Mouse (Mus musculus): Measurements from ENCODE around the gene Il20rb. TPM values are rescaled to one million over a fixed set of nuclear protein-coding genes. Genes with fewer than 3 reads are reported as not detected.

Gene Il20rb
- total RNA-seq, 2 experiments from 2014 or later, result 0.77 to 1.5 TPM

- DNase-seq (ENCODE audit: extremely low spot score in 1 of 2, low spot score in 2 of 2), result no peak
- intact Hi-C loops (cut with DNase I), result no loop called here
These were observed 13.2 kb downstream of the Il20rb start for GRCm38 (mm10) chr9:100473361-100473760.

GRCm38 (mm10) chr9:100472931-100473330 lies 13.7 kb downstream of the Il20rb start:
- intact Hi-C loops (cut with DNase I), result no loop called here
- no peak for DNase-seq (ENCODE audit: extremely low spot score in 1 of 2, low spot score in 2 of 2)

GRCm38 (mm10) chr9:100471605-100471953 lies 15.0 kb downstream of the Il20rb start:
- DNase-seq (ENCODE audit: extremely low spot score in 1 of 2, low spot score in 2 of 2), result no peak
- intact Hi-C loops (cut with DNase I), result no loop called here

- DNase-seq (ENCODE audit: extremely low spot score in 1 of 2, low spot score in 2 of 2), result peak in 1 of 2 experiments; percentile 76
- intact Hi-C loops (cut with DNase I), result no loop called here
These were observed 15.5 kb downstream of the Il20rb start for GRCm38 (mm10) chr9:100470936-100471604.

- no peak for DNase-seq (ENCODE audit: extremely low spot score in 1 of 2, low spot score in 2 of 2)
- intact Hi-C loops (cut with DNase I), result no loop called here
These were observed 16.4 kb downstream of the Il20rb start for GRCm38 (mm10) chr9:100470228-100470627.

- intact Hi-C loops (cut with DNase I), result no loop called here
- DNase-seq (ENCODE audit: extremely low spot score in 1 of 2, low spot score in 2 of 2), result no peak
These were observed 16.9 kb downstream of the Il20rb start for GRCm38 (mm10) chr9:100469681-100470080.

- no peak for DNase-seq (ENCODE audit: extremely low spot score in 1 of 2, low spot score in 2 of 2)
- intact Hi-C loops (cut with DNase I), result no loop called here
These were observed 18.4 kb downstream of the Il20rb start for GRCm38 (mm10) chr9:100468151-100468550.

- peak; percentile 8 to 75 for DNase-seq (ENCODE audit: extremely low spot score in 1 of 2, low spot score in 2 of 2)
- intact Hi-C loops (cut with DNase I), result no loop called here
These were observed 18.9 kb downstream of the Il20rb start for GRCm38 (mm10) chr9:100467653-100468052.

GRCm38 (mm10) chr9:100466743-100467142 lies 19.8 kb downstream of the Il20rb start:
- intact Hi-C loops (cut with DNase I), result no loop called here

GRCm38 (mm10) chr9:100465988-100466387 lies 20.6 kb downstream of the Il20rb start:
- no peak for DNase-seq (ENCODE audit: extremely low spot score in 1 of 2, low spot score in 2 of 2)
- intact Hi-C loops (cut with DNase I), result no loop called here

More at GRCm38 (mm10) chr9:100466743-100467142, 19.8 kb downstream of the Il20rb start:
- no peak for DNase-seq (ENCODE audit: extremely low spot score in 1 of 2, low spot score in 2 of 2)

GRCm38 (mm10) chr9:100465380-100465779 lies 21.2 kb downstream of the Il20rb start:
- no peak for DNase-seq (ENCODE audit: extremely low spot score in 1 of 2, low spot score in 2 of 2)
- intact Hi-C loops (cut with DNase I), result no loop called here

- no peak for DNase-seq (ENCODE audit: extremely low spot score in 1 of 2, low spot score in 2 of 2)
- intact Hi-C loops (cut with DNase I), result no loop called here
These were observed 22.8 kb downstream of the Il20rb start for GRCm38 (mm10) chr9:100463771-100464170.

- no peak for DNase-seq (ENCODE audit: extremely low spot score in 1 of 2, low spot score in 2 of 2)
- intact Hi-C loops (cut with DNase I), result no loop called here
These were observed 24.5 kb downstream of the Il20rb start for GRCm38 (mm10) chr9:100462098-100462497.

- intact Hi-C loops (cut with DNase I), result no loop called here
- DNase-seq (ENCODE audit: extremely low spot score in 1 of 2, low spot score in 2 of 2), result peak in 1 of 2 experiments; percentile 59
These were observed 24.9 kb downstream of the Il20rb start for GRCm38 (mm10) chr9:100461671-100462070.

GRCm38 (mm10) chr9:100460203-100460602 lies 26.4 kb downstream of the Il20rb start:
- intact Hi-C loops (cut with DNase I), result no loop called here

GRCm38 (mm10) chr9:100457971-100458681 lies 28.5 kb downstream of the Il20rb start:
- no peak for DNase-seq (ENCODE audit: extremely low spot score in 1 of 2, low spot score in 2 of 2)
- intact Hi-C loops (cut with DNase I), result loop anchor here (10.0 kb wide), 1 partner anchor 457 kb away; no protein-coding TSS in a partner anchor

More at GRCm38 (mm10) chr9:100460203-100460602, 26.4 kb downstream of the Il20rb start:
- DNase-seq (ENCODE audit: extremely low spot score in 1 of 2, low spot score in 2 of 2), result no peak

GRCm38 (mm10) chr9:100454664-100454993 lies 32.0 kb downstream of the Il20rb start:
- intact Hi-C loops (cut with DNase I), result loop anchor here (2.0 to 10.0 kb wide), 3 partner anchors 188 to 703 kb away; no protein-coding TSS in a partner anchor
- no peak for DNase-seq (ENCODE audit: extremely low spot score in 1 of 2, low spot score in 2 of 2)

- intact Hi-C loops (cut with DNase I), result loop anchor here (2.0 to 10.0 kb wide), 3 partner anchors 189 to 703 kb away; no protein-coding TSS in a partner anchor
These were observed 32.5 kb downstream of the Il20rb start for GRCm38 (mm10) chr9:100453944-100454663.

GRCm38 (mm10) chr9:100452432-100452831 lies 34.2 kb downstream of the Il20rb start:
- DNase-seq (ENCODE audit: extremely low spot score in 1 of 2, low spot score in 2 of 2), result no peak

More at GRCm38 (mm10) chr9:100453944-100454663, 32.5 kb downstream of the Il20rb start:
- DNase-seq (ENCODE audit: extremely low spot score in 1 of 2, low spot score in 2 of 2), result peak; percentile 76 to 85

More at GRCm38 (mm10) chr9:100452432-100452831, 34.2 kb downstream of the Il20rb start:
- intact Hi-C loops (cut with DNase I), result loop anchor here (5.0 to 10.0 kb wide), 2 partner anchors 462 to 705 kb away; no protein-coding TSS in a partner anchor
